Mouse (Mus musculus): ENCODE measurements around the gene Pi4kb. TPM values are rescaled to one million over a fixed set of nuclear protein-coding genes. Genes with fewer than 3 reads are reported as not detected.
"Not testable (repeated sequence)": the region's sequence is repeated elsewhere in the genome, so short reads cannot be mapped to it uniquely, and the experiment has no call there.

Gene Pi4kb
- polyA plus RNA-seq, 1 experiment from 2014 or later, result 28.2 TPM

DNA sequence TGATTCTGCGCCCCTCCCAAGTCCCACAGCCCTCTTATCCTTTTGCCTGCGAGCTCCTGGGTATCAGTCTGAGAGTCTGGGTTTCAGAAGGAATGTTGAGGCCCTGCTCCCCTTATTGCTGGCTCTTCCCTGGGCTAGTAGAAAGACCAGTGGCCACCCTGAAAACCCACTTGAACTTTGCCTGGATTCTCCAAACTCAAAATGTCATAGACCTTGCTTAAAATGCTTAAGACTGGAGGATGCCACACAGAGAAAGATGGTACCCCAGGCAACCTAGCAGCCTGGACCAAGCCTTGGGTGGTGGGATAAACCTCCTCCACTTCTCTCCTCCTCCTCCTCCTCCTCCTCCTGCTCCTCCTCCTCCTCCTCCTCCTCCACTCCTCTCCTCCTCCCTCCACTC is 40.9 kb upstream of the Pi4kb start:
- not testable (repeated sequence) for H3K27me3 ChIP-seq (replicated peaks; ENCODE audit: control insufficient read depth, insufficient read depth, low read length); H3K27ac ChIP-seq (replicated peaks; ENCODE audit: low read depth, low read length); H3K4me1 ChIP-seq (ENCODE audit: control insufficient read depth, insufficient read depth, low read length); H3K9me3 ChIP-seq (ENCODE audit: control insufficient read depth, low read length); ATAC-seq (ENCODE audit: low read depth); H3K9ac ChIP-seq (ENCODE audit: low read depth, low read length); H3K36me3 ChIP-seq (ENCODE audit: control insufficient read depth, insufficient read depth, low read length); DNase-seq (ENCODE audit: low spot score)
- Histone ChIP-seq H3K4me2 (ENCODE audit: low read depth, low read length) (peak overlapping the region; percentile 51; the same call in 1 of the 2 replicates), H3K4me3 (ENCODE audit: low read depth, low read length) (peak overlapping the region; percentile 25; the same call in 1 of the 2 replicates)
- WGBS, result no CpG with 5 or more reads among the region's 2 CpGs

GRCm38 (mm10) chr3:94934564-94934963 is 40.0 kb upstream of the Pi4kb start:
- H3K9ac ChIP-seq (ENCODE audit: low read depth, low read length); H3K9me3 ChIP-seq (ENCODE audit: control insufficient read depth, low read length); DNase-seq (ENCODE audit: low spot score); H3K27me3 ChIP-seq (replicated peaks; ENCODE audit: control insufficient read depth, insufficient read depth, low read length); H3K27ac ChIP-seq (replicated peaks; ENCODE audit: low read depth, low read length); H3K4me2 ChIP-seq (ENCODE audit: low read depth, low read length); H3K4me3 ChIP-seq (ENCODE audit: low read depth, low read length); H3K4me1 ChIP-seq (ENCODE audit: control insufficient read depth, insufficient read depth, low read length); H3K36me3 ChIP-seq (ENCODE audit: control insufficient read depth, insufficient read depth, low read length); ATAC-seq (ENCODE audit: low read depth): not testable (repeated sequence)
- WGBS, result 92% methylated on average over 3 of the region's 3 CpGs

DNA sequence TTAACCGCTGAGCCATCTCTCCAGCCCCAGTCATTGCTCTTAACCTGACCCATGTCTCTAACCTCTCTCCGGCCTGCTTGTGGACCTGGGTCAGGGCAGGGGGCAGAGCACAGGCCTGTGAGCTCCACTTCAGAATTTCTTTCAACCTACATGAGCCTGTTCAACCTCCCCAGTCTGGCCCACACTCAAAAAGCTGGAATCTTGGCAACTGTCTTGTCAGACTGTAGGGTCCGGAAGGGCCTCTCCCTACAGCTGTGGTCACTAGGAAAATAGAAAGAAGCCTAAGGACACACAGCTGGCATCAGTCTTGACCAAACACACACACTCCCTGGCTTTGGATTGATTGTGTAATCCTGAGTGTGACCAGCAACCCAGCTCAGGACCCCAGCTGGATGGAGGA is 39.2 kb upstream of the Pi4kb start:
- not testable (repeated sequence) for H3K9me3 ChIP-seq (ENCODE audit: control insufficient read depth, low read length); H3K4me3 ChIP-seq (ENCODE audit: low read depth, low read length); H3K9ac ChIP-seq (ENCODE audit: low read depth, low read length); H3K27me3 ChIP-seq (replicated peaks; ENCODE audit: control insufficient read depth, insufficient read depth, low read length); DNase-seq (ENCODE audit: low spot score); H3K4me1 ChIP-seq (ENCODE audit: control insufficient read depth, insufficient read depth, low read length); H3K36me3 ChIP-seq (ENCODE audit: control insufficient read depth, insufficient read depth, low read length); H3K4me2 ChIP-seq (ENCODE audit: low read depth, low read length); ATAC-seq (ENCODE audit: low read depth); H3K27ac ChIP-seq (replicated peaks; ENCODE audit: low read depth, low read length)
- WGBS, result 76% methylated on average over 3 of the region's 3 CpGs

DNA sequence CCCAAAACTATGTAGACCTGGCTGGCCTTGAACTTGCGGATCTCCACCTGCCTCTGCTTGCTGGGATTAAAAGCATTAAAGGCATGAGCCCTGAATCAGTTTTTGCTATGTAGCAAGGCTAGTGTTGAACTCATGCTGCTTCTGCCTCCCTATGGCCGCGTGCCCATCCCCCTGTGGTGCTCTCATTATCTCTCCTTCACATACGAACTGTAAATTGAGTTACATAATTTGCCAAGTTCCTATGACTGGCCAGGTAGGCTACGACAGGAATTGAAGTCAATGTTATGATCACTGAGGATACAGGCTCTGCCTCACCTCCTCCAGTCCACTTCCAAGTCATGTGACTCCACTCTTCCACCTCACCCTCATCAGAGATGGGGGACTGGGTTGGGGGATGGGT is 38.4 kb upstream of the Pi4kb start:
- WGBS, result 80% methylated on average over 4 of the region's 5 CpGs
- H3K4me1 ChIP-seq (ENCODE audit: control insufficient read depth, insufficient read depth, low read length); H3K9me3 ChIP-seq (ENCODE audit: control insufficient read depth, low read length); H3K4me3 ChIP-seq (ENCODE audit: low read depth, low read length); DNase-seq (ENCODE audit: low spot score); ATAC-seq (ENCODE audit: low read depth); H3K36me3 ChIP-seq (ENCODE audit: control insufficient read depth, insufficient read depth, low read length); H3K9ac ChIP-seq (ENCODE audit: low read depth, low read length); H3K27me3 ChIP-seq (replicated peaks; ENCODE audit: control insufficient read depth, insufficient read depth, low read length); H3K4me2 ChIP-seq (ENCODE audit: low read depth, low read length); H3K27ac ChIP-seq (replicated peaks; ENCODE audit: low read depth, low read length): not testable (repeated sequence)

- 93% methylated on average over 6 of the region's 7 CpGs for WGBS
- not testable (repeated sequence) for ATAC-seq (ENCODE audit: low read depth); H3K4me3 ChIP-seq (ENCODE audit: low read depth, low read length)
These were observed 37.3 kb upstream of the Pi4kb start for GRCm38 (mm10) chr3:94937194-94937593.

DNA sequence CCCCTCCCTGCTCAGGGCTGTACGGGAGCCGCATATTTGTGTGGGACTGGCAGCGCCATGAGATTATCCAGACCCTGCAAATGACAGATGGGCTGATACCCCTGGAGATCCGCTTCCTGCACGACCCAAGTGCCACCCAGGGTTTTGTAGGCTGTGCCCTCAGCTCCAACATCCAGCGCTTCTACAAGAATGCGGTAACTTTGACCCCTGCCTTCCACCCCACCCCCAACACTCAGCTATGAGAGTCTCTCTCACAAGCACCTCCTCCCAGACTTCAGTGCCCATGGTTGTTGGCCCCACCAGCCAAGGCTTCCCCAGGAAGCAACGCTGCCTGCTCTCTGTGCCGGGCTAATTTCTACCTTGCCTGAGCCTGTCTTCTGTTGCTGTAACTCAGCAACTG is 34.5 kb upstream of the Pi4kb start:
- H3K9ac ChIP-seq (ENCODE audit: low read depth, low read length); H3K36me3 ChIP-seq (ENCODE audit: control insufficient read depth, insufficient read depth, low read length); H3K4me3 ChIP-seq (ENCODE audit: low read depth, low read length); H3K9me3 ChIP-seq (ENCODE audit: control insufficient read depth, low read length); H3K27ac ChIP-seq (replicated peaks; ENCODE audit: low read depth, low read length); ATAC-seq (ENCODE audit: low read depth); H3K4me2 ChIP-seq (ENCODE audit: low read depth, low read length); H3K4me1 ChIP-seq (ENCODE audit: control insufficient read depth, insufficient read depth, low read length); H3K27me3 ChIP-seq (replicated peaks; ENCODE audit: control insufficient read depth, insufficient read depth, low read length); DNase-seq (ENCODE audit: low spot score): not testable (repeated sequence)
- WGBS, result 63% methylated on average over 8 of the region's 9 CpGs

More at GRCm38 (mm10) chr3:94937194-94937593, 37.3 kb upstream of the Pi4kb start:
- not testable (repeated sequence) for H3K36me3 ChIP-seq (ENCODE audit: control insufficient read depth, insufficient read depth, low read length); H3K27me3 ChIP-seq (replicated peaks; ENCODE audit: control insufficient read depth, insufficient read depth, low read length); H3K27ac ChIP-seq (replicated peaks; ENCODE audit: low read depth, low read length); H3K9ac ChIP-seq (ENCODE audit: low read depth, low read length); H3K9me3 ChIP-seq (ENCODE audit: control insufficient read depth, low read length); H3K4me1 ChIP-seq (ENCODE audit: control insufficient read depth, insufficient read depth, low read length); DNase-seq (ENCODE audit: low spot score); H3K4me2 ChIP-seq (ENCODE audit: low read depth, low read length)

DNA sequence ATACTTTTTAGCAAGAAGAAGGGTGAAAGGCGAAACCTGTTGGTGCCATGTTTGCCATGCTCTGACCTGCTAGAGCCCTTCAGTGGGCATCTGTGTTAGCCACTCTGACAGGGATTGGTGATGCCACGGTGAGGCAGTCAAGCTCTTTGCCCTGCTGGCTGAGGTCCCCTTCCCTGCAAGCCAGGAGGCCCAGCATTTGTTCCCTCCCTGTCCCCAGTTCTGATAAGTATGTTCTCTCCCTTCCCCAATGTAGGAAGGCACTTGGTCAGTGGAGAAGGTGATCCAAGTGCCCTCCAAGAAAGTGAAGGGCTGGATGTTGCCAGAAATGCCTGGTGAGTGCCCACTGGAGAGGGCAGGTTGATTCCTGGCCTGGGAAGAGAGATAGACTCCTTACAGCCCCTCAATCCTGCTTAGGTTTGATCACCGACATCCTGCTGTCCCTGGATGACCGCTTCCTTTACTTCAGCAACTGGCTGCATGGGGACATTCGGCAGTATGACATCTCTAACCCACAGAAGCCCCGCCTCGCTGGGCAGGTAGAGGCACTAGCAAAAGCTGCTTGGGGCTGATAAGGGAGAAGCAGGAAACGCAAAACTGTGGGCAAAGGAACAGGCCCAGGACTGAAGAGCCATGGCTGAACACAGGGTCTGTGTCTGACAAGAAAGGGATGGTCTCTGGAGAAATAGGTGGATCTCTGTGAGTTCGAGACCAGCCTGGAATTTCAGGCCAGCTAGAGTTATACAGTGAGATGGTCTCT is 32.1 kb upstream of the Pi4kb start:
- H3K27ac ChIP-seq (replicated peaks; ENCODE audit: low read depth, low read length); H3K4me2 ChIP-seq (ENCODE audit: low read depth, low read length); H3K27me3 ChIP-seq (replicated peaks; ENCODE audit: control insufficient read depth, insufficient read depth, low read length); H3K4me3 ChIP-seq (ENCODE audit: low read depth, low read length); DNase-seq (ENCODE audit: low spot score); ATAC-seq (ENCODE audit: low read depth); H3K9me3 ChIP-seq (ENCODE audit: control insufficient read depth, low read length); H3K36me3 ChIP-seq (ENCODE audit: control insufficient read depth, insufficient read depth, low read length); H3K4me1 ChIP-seq (ENCODE audit: control insufficient read depth, insufficient read depth, low read length); H3K9ac ChIP-seq (ENCODE audit: low read depth, low read length): not testable (repeated sequence)
- 74% methylated on average over 8 of the region's 9 CpGs for WGBS

DNA sequence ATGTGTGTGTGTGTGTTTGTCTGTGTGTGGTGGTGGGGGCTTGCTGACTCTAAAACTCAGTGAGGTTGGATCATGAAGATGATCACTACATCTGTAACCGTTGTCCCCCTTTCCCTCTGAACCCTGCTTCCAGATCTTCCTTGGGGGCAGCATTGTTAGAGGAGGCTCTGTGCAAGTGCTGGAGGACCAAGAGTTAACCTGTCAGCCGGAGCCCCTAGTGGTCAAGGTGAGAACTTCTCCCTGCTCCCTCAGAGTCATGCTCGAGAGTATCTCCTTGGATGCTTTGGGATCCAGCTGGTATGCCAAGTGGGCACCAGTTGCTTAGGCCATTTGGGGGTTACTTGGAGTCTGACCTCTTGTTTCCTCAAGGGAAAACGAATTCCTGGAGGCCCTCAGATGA is 30.8 kb upstream of the Pi4kb start:
- ATAC-seq (ENCODE audit: low read depth), result 0 out of 2 replicates have a peak, but pooled peaks have one; percentile 44
- H3K27ac ChIP-seq (replicated peaks; ENCODE audit: low read depth, low read length); H3K27me3 ChIP-seq (replicated peaks; ENCODE audit: control insufficient read depth, insufficient read depth, low read length); H3K4me3 ChIP-seq (ENCODE audit: low read depth, low read length); H3K4me2 ChIP-seq (ENCODE audit: low read depth, low read length); H3K9me3 ChIP-seq (ENCODE audit: control insufficient read depth, low read length); H3K36me3 ChIP-seq (ENCODE audit: control insufficient read depth, insufficient read depth, low read length); H3K4me1 ChIP-seq (ENCODE audit: control insufficient read depth, insufficient read depth, low read length); DNase-seq (ENCODE audit: low spot score); H3K9ac ChIP-seq (ENCODE audit: low read depth, low read length): not testable (repeated sequence)
- 36% methylated on average over 4 of the region's 4 CpGs for WGBS

DNA sequence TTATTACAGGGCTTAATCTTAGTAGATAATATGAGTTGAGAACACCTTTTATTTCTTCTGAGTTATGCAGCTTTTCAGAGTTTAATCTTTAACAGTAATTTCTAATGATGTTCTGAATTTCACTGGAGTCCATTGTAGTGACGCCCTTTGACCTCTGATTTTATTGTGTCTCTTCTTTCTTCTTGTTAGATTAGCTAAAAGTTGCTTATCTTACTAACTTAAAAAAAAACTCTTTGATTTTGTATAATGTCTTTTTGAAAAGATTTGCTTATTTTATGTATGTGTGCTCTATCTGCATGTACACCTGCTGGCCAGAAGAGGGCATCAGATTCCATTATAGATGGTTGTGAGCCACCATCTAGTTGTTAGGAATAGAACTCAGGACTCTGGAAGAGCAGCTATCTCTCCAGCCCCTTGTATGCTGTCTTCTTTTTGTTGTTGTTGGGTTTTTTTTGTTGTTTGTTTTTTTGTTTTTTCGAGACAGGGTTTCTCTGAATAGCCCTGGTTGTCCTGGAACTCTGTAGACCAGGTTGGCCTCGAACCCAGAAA is 26.4 kb upstream of the Pi4kb start:
- 69% methylated on average over 3 of the region's 3 CpGs for WGBS
- no peak overlapping the region for H3K9ac ChIP-seq (ENCODE audit: low read depth, low read length)
- DNase-seq (ENCODE audit: low spot score), result no peak
- no peak overlapping the region for H3K27ac ChIP-seq (replicated peaks; ENCODE audit: low read depth, low read length)
- no peak for ATAC-seq (ENCODE audit: low read depth)
- no peak overlapping the region for H3K4me2 ChIP-seq (ENCODE audit: low read depth, low read length)
- no peaks in the 10 kb centered on the region for H3K27me3 ChIP-seq (replicated peaks; ENCODE audit: control insufficient read depth, insufficient read depth, low read length)
- peaks cover 5% of the 10 kb centered on the region; the same call in 1 of the 2 replicates for H3K4me1 ChIP-seq (ENCODE audit: control insufficient read depth, insufficient read depth, low read length)
- H3K4me3 ChIP-seq (ENCODE audit: low read depth, low read length), result no peak overlapping the region
- no peaks in the 10 kb centered on the region for H3K9me3 ChIP-seq (ENCODE audit: control insufficient read depth, low read length)
- no peaks in the 10 kb centered on the region for H3K36me3 ChIP-seq (ENCODE audit: control insufficient read depth, insufficient read depth, low read length)

All from embryonic facial prominence, embryonic 14.5 days (tissue).